Mouse (Mus musculus) macrophage (primary cell): ENCODE data around the gene Polr2f. TPM values are rescaled to one million over a fixed set of nuclear protein-coding genes. Genes with fewer than 3 reads are reported as not detected.

ENCODE experiments used
- H3K27ac ChIP-seq: fragments of 350-480 bp; formaldehyde crosslinking; 2 replicates; pipeline ENCODE4 v1.9.0; 2021
- H3K36me3 ChIP-seq: fragments of 350-480 bp; formaldehyde crosslinking; 2 replicates; pipeline ENCODE4 v1.9.0; 2021; ENCODE audit errors: inconsistent target
- H3K4me3 ChIP-seq: fragments of 350-480 bp; formaldehyde crosslinking; 2 replicates; pipeline ENCODE4 v1.9.0; 2021; ENCODE audit errors: inconsistent target
- H3K79me2 ChIP-seq: fragments of 350-480 bp; formaldehyde crosslinking; 2 replicates; pipeline ENCODE4 v1.9.0; 2021; ENCODE audit errors: inconsistent target
- WGBS: methylation state at CpG from one replicate; pipeline ENCODE4 v1.1.7; 2026; ENCODE audit warnings: inconsistent platforms; ENCODE audit not compliant: missing documents; 5-methylcytosine and 5-hydroxymethylcytosine counted together
- polyA plus RNA-seq: library from polyadenylated mRNA; stranded (reverse); fragments of 250-400 nt; gene quantifications from 3 replicates; pipeline ENCODE4 v1.2.4, GENCODE M21; 2018; ENCODE audit warnings: inconsistent platforms
- total RNA-seq, 78 experiments: library from RNA; depleted of rRNA; stranded (reverse); fragments of 250-400 nt; gene quantifications; 1 replicate in 9 of 78; 2 replicates in 24 of 78; 3 replicates in 43 of 78; 4 replicates in 2 of 78; pipeline ENCODE4 v1.2.4; 2018; ENCODE audit warnings: inconsistent platforms in 56 of 78

Polr2f gene
- total RNA-seq (2018; cell fraction: chromatin; rRNA removed), result 10 to 100 TPM in 15 of 26 experiments, 1 to 10 TPM in 11; 1.3 to 29.8 (median 15.1) TPM
- 10 to 100 TPM; 38.3 to 72.5 (median 54.1) TPM for total RNA-seq (2018; cell fraction: cytosol; rRNA removed)
- total RNA-seq (2018; cell fraction: nucleus; rRNA removed), result 10 to 100 TPM in 21 of 26 experiments, 1 to 10 TPM in 5; 5.0 to 29.5 (median 14.5) TPM
- 27.6 to 119 TPM (median 69.4 TPM) in 3 replicates for polyA plus RNA-seq

- WGBS, result under 1% methylated on average over 57 of the region's 57 CpGs
- Histone ChIP-seq H3K27ac (peak within 1 kb of the TSS; percentile 42), H3K79me2 (peaks cover 15% of the 10 kb centered on the region), H3K36me3 (peaks cover 17% of the 10 kb centered on the region; the same call in 1 of the 2 replicates), H3K4me3 (peak within 1 kb of the TSS; percentile 97)
Measured at GRCm38 (mm10) chr15:79140866-79141565, at the start of gene Polr2f, which contains the start of gene 1700088E04Rik. Polr2f (plus strand) TSS chr15:79141009. 1700088E04Rik (minus strand) TSS chr15:79141253.

- WGBS, result 100% methylated on average over 5 of the region's 6 CpGs
- peaks cover 63% of the 10 kb centered on the region for H3K36me3 ChIP-seq
Measured at GRCm38 (mm10) chr15:79092284-79092683, 48.5 kb upstream of the Polr2f start.

GRCm38 (mm10) chr15:79093083-79093839 is 47.5 kb upstream of the Polr2f start:
- no peak overlapping the region for H3K27ac ChIP-seq
- WGBS, result 88% methylated on average over 7 of the region's 7 CpGs

More at GRCm38 (mm10) chr15:79092284-79092683, 48.5 kb upstream of the Polr2f start:
- Histone ChIP-seq H3K4me3 (no peak overlapping the region), H3K79me2 (no peaks in the 10 kb centered on the region; the same call in 1 of the 2 replicates), H3K27ac (no peak overlapping the region)

DNA sequence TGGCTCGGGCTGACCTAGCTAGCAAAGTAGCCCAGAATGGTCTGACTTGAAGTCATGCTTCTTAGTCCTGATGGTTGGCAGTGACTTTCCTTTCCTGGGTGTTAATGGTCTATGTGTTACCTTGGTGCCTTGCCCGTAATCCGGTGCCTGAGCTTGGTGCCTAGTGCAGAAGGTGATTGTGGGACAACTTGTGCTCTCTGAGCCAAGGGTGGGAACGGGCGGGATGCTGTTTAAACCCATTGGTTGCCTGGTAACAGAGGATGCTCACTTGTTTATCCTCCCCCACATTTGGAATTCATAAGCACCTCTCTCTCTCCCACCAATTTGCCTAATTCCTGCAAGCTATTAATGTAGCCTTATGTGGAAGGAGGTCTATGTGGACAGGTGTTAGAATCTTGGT is 45.3 kb upstream of the Polr2f start:
- H3K36me3 ChIP-seq, result peaks cover 41% of the 10 kb centered on the region
- H3K79me2 ChIP-seq, result no peaks in the 10 kb centered on the region; the same call in 1 of the 2 replicates
- WGBS, result 100% methylated on average over 3 of the region's 5 CpGs
- H3K27ac ChIP-seq, result no peak overlapping the region
- no peak overlapping the region for H3K4me3 ChIP-seq

More at GRCm38 (mm10) chr15:79093083-79093839, 47.5 kb upstream of the Polr2f start:
- Histone ChIP-seq H3K4me3 (no peak overlapping the region), H3K36me3 (peaks cover 59% of the 10 kb centered on the region), H3K79me2 (no peaks in the 10 kb centered on the region; the same call in 1 of the 2 replicates)

- no peaks in the 10 kb centered on the region; the same call in 1 of the 2 replicates for H3K79me2 ChIP-seq
- H3K27ac ChIP-seq, result no peak overlapping the region
- 90% methylated on average over 3 of the region's 3 CpGs for WGBS
- no peak overlapping the region for H3K4me3 ChIP-seq
- peaks cover 31% of the 10 kb centered on the region for H3K36me3 ChIP-seq
Measured at GRCm38 (mm10) chr15:79096556-79096955, 44.3 kb upstream of the Polr2f start.

- Histone ChIP-seq H3K36me3 (peaks cover 25% of the 10 kb centered on the region), H3K79me2 (no peaks in the 10 kb centered on the region; the same call in 1 of the 2 replicates)
- 79% methylated on average over 2 of the region's 2 CpGs for WGBS
Measured at GRCm38 (mm10) chr15:79097135-79097534, 43.7 kb upstream of the Polr2f start.

DNA sequence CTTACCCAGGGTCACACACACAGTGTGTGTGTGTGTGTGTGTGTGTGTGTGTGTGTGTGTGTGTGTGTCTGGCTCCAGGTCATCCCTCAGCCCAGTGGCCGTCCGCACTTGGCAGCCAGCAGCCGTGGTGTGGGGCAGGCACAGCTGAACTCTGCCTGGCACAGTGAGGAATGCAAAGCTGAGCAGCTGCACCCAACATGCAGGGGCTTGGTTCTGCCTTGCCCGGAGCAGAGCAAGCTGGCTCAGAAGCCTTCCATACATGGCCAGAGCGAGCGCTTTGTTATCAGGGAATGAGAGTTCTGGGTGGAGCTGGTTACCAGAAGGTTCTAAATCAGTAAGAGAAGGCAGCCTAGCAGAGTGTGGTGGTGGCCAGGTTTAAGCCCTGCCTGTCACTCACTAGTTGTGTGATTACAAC is 43.2 kb upstream of the Polr2f start:
- Histone ChIP-seq H3K4me3 (no peak overlapping the region), H3K79me2 (no peaks in the 10 kb centered on the region), H3K36me3 (peaks cover 20% of the 10 kb centered on the region), H3K27ac (no peak overlapping the region)
- WGBS, result 70% methylated on average over 6 of the region's 6 CpGs

More at GRCm38 (mm10) chr15:79097135-79097534, 43.7 kb upstream of the Polr2f start:
- Histone ChIP-seq H3K27ac (no peak overlapping the region), H3K4me3 (no peak overlapping the region)

GRCm38 (mm10) chr15:79098220-79098619 is 42.6 kb upstream of the Polr2f start:
- 93% methylated on average over 5 of the region's 5 CpGs for WGBS
- no peak overlapping the region for H3K4me3 ChIP-seq
- H3K79me2 ChIP-seq, result no peaks in the 10 kb centered on the region
- peaks cover 14% of the 10 kb centered on the region for H3K36me3 ChIP-seq
- H3K27ac ChIP-seq, result no peak overlapping the region

DNA sequence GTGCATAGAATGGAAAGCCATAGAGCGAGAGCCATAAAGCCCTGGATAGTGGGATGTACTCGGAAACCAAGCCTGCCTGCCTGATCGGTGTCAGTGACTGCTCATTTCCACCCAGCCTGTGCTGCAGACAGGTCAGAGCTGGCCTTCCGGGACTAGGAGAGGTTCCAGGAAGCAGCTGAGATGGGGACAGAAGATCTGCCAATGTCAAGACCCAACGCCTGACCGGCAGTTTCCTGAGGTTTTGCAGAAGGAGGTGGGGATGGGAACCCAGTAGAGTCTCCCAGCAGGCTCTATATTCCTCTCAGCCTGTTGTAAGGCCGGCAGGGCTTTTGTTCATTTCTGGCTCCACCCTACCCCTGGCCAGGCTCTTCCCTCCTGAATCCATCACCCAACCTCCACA is 41.9 kb upstream of the Polr2f start:
- H3K4me3 ChIP-seq, result no peak overlapping the region
- H3K79me2 ChIP-seq, result no peaks in the 10 kb centered on the region

GRCm38 (mm10) chr15:79099456-79099855 is 41.4 kb upstream of the Polr2f start:
- H3K79me2 ChIP-seq, result no peaks in the 10 kb centered on the region
- no peak overlapping the region for H3K4me3 ChIP-seq
- WGBS, result 64% methylated on average over 4 of the region's 4 CpGs
- peaks cover 2% of the 10 kb centered on the region for H3K36me3 ChIP-seq
- no peak overlapping the region for H3K27ac ChIP-seq

More for the DNA sequence above, 41.9 kb upstream of the Polr2f start:
- WGBS, result 32% methylated on average over 7 of the region's 7 CpGs
- H3K27ac ChIP-seq, result no peak overlapping the region
- peaks cover 8% of the 10 kb centered on the region for H3K36me3 ChIP-seq

DNA sequence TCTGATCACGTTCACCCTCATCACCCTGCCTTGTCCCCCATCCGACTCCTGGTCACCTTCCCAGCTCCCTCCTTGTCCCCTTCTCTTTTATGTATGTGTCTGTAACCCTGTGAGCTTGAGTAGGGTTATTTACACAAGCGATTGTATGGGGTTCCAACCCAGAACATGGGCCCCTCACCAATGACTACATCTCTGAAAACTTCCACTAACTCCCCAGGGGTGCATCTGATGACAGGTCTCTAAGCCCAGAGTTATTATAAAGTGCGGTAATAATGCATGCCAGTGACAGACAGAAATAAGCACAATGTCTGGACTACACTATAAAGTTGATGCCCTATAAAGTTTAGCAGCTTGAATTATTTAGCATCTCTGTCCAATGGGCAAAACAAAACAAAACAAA is 40.4 kb upstream of the Polr2f start:
- H3K36me3 ChIP-seq, result no peaks in the 10 kb centered on the region
- no peak overlapping the region for H3K27ac ChIP-seq
- H3K79me2 ChIP-seq, result no peaks in the 10 kb centered on the region
- 93% methylated on average over 4 of the region's 4 CpGs for WGBS
- no peak overlapping the region for H3K4me3 ChIP-seq

GRCm38 (mm10) chr15:79101531-79101930 is 39.3 kb upstream of the Polr2f start:
- H3K4me3 ChIP-seq, result no peak overlapping the region
- H3K36me3 ChIP-seq, result no peaks in the 10 kb centered on the region
- no peak overlapping the region for H3K27ac ChIP-seq
- H3K79me2 ChIP-seq, result no peaks in the 10 kb centered on the region

- no peak overlapping the region for H3K27ac ChIP-seq
Measured at GRCm38 (mm10) chr15:79103264-79103663, 37.5 kb upstream of the Polr2f start.

GRCm38 (mm10) chr15:79105804-79106203 is 35.0 kb upstream of the Polr2f start:
- WGBS, result 83% methylated on average over 2 of the region's 2 CpGs
- H3K27ac ChIP-seq, result no peak overlapping the region
- H3K4me3 ChIP-seq, result no peak overlapping the region
- no peaks in the 10 kb centered on the region for H3K36me3 ChIP-seq
- H3K79me2 ChIP-seq, result peaks cover 11% of the 10 kb centered on the region; the same call in 1 of the 2 replicates

More at GRCm38 (mm10) chr15:79103264-79103663, 37.5 kb upstream of the Polr2f start:
- Histone ChIP-seq H3K36me3 (no peaks in the 10 kb centered on the region), H3K4me3 (no peak overlapping the region), H3K79me2 (no peaks in the 10 kb centered on the region)
- 90% methylated on average over 10 of the region's 10 CpGs for WGBS
